Mouse (Mus musculus): ENCODE data around the gene Fgfr2. TPM values are rescaled to one million over a fixed set of nuclear protein-coding genes. Genes with fewer than 3 reads are reported as not detected.
A peak's percentile ranks its signal among the peaks of the same experiment; 100 is the strongest.

The Fgfr2 gene
- polyA plus RNA-seq, 1 experiment from 2014 or later, result 24.1 TPM

DNA sequence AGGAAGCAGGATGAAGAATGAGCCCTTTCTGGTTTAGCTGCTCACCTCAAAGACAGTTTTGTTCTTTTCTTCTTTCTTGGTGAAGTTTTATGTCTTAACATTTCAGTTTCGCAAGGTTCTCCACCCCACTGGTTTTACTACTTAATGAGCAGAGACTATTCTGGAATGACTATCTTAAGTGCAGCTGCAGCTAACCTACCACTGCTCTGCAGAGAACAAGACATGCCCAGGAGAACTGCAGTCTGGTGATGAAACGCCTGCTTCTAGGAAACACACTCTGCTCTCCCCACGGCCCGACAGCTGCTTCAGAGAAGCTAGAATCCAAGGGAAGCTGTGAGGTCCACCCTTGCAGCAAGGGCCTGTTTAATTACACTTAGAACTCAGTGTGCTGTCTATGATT lies 78.4 kb downstream of the Fgfr2 start:
- WGBS, result 57% methylated on average over 4 of the region's 4 CpGs
- ATAC-seq, result no peak
- H3K27ac ChIP-seq (ENCODE audit: low read depth, low read length), result no peak overlapping the region

DNA sequence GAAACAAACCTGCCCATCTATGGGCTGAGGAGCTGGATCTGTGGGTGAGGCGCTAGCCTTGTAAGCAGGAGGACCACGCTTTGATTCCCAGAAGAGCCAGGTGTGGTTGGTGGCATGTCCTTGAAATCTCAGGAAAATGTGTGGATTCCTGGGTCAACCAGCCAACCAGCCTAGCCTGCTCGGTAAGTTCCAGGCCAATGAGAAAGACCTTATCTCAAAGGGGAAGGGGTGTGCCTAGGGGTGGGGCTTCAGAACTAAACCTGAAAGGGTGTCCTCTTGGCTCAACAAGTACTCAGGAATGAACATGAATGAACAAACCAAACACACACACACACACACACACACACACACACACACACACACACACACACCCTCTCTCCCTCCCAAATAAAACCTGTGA lies 81.4 kb downstream of the Fgfr2 start:
- no peaks in the 10 kb centered on the region; the same call in 1 of the 2 replicates for H3K4me1 ChIP-seq (ENCODE audit: control insufficient read depth, insufficient read depth, low read depth, low read length)
- H3K9me3 ChIP-seq (ENCODE audit: control insufficient read depth, low read length), result no peaks in the 10 kb centered on the region
- WGBS, result 87% methylated on average over 3 of the region's 3 CpGs
- H3K4me3 ChIP-seq (ENCODE audit: low read length), result no peak overlapping the region
- no peak for ATAC-seq
- no peak overlapping the region for H3K27ac ChIP-seq (ENCODE audit: low read depth, low read length)
- H3K27me3 ChIP-seq (replicated peaks; ENCODE audit: control insufficient read depth, insufficient read depth, low read length), result no peaks in the 10 kb centered on the region
- H3K4me2 ChIP-seq (ENCODE audit: low read length), result no peak overlapping the region
- H3K36me3 ChIP-seq (ENCODE audit: control insufficient read depth, insufficient read depth, low read length), result no peaks in the 10 kb centered on the region
- no peak overlapping the region for H3K9ac ChIP-seq (ENCODE audit: low read depth, low read length)

More for the DNA sequence above, 78.4 kb downstream of the Fgfr2 start:
- H3K27me3 ChIP-seq (replicated peaks; ENCODE audit: control insufficient read depth, insufficient read depth, low read length), result no peaks in the 10 kb centered on the region
- no peaks in the 10 kb centered on the region for H3K36me3 ChIP-seq (ENCODE audit: control insufficient read depth, insufficient read depth, low read length)
- peaks cover 3% of the 10 kb centered on the region; the same call in 1 of the 2 replicates for H3K4me1 ChIP-seq (ENCODE audit: control insufficient read depth, insufficient read depth, low read depth, low read length)
- no peaks in the 10 kb centered on the region for H3K9me3 ChIP-seq (ENCODE audit: control insufficient read depth, low read length)
- H3K4me3 ChIP-seq (ENCODE audit: low read length), result no peak overlapping the region
- no peak overlapping the region for H3K9ac ChIP-seq (ENCODE audit: low read depth, low read length)
- no peak overlapping the region for H3K4me2 ChIP-seq (ENCODE audit: low read length)

DNA sequence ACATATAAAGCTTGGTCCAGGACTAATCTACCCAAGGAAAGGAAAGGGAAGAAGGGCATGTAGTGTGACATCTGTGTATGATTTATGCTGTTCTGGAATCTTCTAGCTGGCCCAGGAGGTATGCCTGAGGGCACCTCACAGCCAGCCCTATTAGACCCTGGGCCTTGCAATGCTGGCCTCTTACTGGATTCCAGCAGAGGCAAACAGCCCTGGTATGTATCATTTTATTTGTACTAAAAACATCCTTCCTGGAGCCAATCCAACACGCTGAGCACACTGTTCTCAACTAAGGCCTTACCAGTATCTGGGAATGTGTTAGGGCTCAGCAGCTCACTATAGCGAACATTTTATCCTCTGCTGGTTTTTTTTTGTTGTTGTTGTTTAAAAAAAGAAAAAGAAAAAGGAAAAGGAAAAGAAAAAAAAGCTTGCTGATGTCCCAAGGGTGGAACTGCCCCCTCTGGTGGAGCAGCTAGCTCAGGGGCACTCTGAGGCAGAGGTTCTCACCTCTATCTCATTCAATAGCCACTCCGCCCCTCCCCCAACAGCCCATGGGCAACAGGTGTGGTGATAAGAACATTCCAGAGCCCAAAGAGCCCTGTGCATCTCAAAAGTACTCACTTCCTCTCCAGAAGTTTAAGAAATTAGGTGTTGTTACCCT lies 82.3 kb downstream of the Fgfr2 start:
- no peak overlapping the region for H3K9ac ChIP-seq (ENCODE audit: low read depth, low read length)
- H3K4me1 ChIP-seq (ENCODE audit: control insufficient read depth, insufficient read depth, low read depth, low read length), result peaks cover 1% of the 10 kb centered on the region; the same call in 1 of the 2 replicates
- H3K27ac ChIP-seq (ENCODE audit: low read depth, low read length), result no peak overlapping the region
- no peaks in the 10 kb centered on the region for H3K9me3 ChIP-seq (ENCODE audit: control insufficient read depth, low read length)
- H3K4me2 ChIP-seq (ENCODE audit: low read length), result no peak overlapping the region
- no peak for ATAC-seq
- no peaks in the 10 kb centered on the region for H3K27me3 ChIP-seq (replicated peaks; ENCODE audit: control insufficient read depth, insufficient read depth, low read length)
- 74% methylated on average over 3 of the region's 3 CpGs for WGBS
- H3K4me3 ChIP-seq (ENCODE audit: low read length), result no peak overlapping the region
- H3K36me3 ChIP-seq (ENCODE audit: control insufficient read depth, insufficient read depth, low read length), result no peaks in the 10 kb centered on the region

DNA sequence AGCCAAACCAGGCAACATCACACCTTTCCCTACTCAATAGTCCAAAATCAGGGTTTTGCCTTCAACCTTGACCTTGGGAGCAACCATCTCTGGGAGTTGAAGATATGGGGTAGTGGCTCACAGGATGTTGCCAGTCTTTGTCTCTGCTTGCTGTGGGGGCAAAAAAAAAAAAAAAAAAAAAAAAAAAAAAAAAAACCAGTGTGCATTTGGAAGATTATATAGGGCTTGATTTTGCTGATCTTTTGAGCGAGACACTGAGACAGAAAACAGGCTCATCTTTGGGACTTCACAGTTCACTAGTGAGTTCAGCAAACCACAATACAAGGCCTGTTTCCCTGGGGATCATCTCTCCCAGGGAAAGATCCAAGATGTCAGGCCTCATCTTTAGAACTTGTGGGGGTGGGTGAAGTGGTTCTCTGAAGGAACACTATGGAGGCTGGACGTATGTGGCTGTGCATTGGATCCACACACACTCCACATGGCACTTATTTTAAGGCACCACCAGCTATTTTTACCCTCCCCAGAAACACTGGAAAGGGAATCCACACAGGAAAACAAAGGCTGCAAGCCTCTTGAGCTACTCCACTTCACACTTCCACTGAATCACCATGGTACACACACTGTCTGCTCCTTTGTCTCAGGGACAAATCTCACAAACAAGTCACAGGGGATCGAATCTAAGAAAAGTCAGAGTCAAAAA lies 83.4 kb downstream of the Fgfr2 start:
- H3K4me3 ChIP-seq (ENCODE audit: low read length), result no peak overlapping the region
- 78% methylated on average over 3 of the region's 3 CpGs for WGBS
- no peaks in the 10 kb centered on the region for H3K9me3 ChIP-seq (ENCODE audit: control insufficient read depth, low read length)
- no peak overlapping the region for H3K4me2 ChIP-seq (ENCODE audit: low read length)
- H3K4me1 ChIP-seq (ENCODE audit: control insufficient read depth, insufficient read depth, low read depth, low read length), result peaks cover 2% of the 10 kb centered on the region; the same call in 1 of the 2 replicates
- no peak for ATAC-seq
- H3K27me3 ChIP-seq (replicated peaks; ENCODE audit: control insufficient read depth, insufficient read depth, low read length), result no peaks in the 10 kb centered on the region
- no peak overlapping the region for H3K27ac ChIP-seq (ENCODE audit: low read depth, low read length)
- H3K9ac ChIP-seq (ENCODE audit: low read depth, low read length), result no peak overlapping the region
- H3K36me3 ChIP-seq (ENCODE audit: control insufficient read depth, insufficient read depth, low read length), result no peaks in the 10 kb centered on the region

DNA sequence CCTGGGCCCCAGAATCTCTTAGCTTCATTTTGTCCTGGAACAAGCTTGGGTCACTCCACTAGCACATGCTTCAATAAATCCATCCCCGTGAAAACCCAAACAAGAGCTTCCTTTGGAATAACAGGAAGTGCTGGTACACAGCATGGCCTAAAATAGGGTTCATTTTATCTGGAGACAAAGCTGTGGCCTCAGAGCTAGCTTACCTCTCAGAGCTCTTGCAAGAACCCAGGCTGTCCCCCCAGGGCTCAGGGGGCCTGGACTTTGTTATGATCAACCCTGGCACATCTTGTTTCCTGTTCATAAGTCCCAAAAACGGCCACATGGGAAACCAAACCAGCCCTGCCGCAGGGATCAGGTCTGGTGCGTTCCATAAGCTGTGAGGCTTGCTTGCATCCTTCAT lies 85.5 kb downstream of the Fgfr2 start:
- 63% methylated on average over 4 of the region's 4 CpGs for WGBS
- Histone ChIP-seq H3K27ac (ENCODE audit: low read depth, low read length) (no peak overlapping the region), H3K4me2 (ENCODE audit: low read length) (no peak overlapping the region), H3K9me3 (ENCODE audit: control insufficient read depth, low read length) (no peaks in the 10 kb centered on the region), H3K4me1 (ENCODE audit: control insufficient read depth, insufficient read depth, low read depth, low read length) (peaks cover 13% of the 10 kb centered on the region), H3K9ac (ENCODE audit: low read depth, low read length) (no peak overlapping the region), H3K4me3 (ENCODE audit: low read length) (no peak overlapping the region), H3K36me3 (ENCODE audit: control insufficient read depth, insufficient read depth, low read length) (no peaks in the 10 kb centered on the region), H3K27me3 (replicated peaks; ENCODE audit: control insufficient read depth, insufficient read depth, low read length) (no peaks in the 10 kb centered on the region)
- ATAC-seq, result no peak

DNA sequence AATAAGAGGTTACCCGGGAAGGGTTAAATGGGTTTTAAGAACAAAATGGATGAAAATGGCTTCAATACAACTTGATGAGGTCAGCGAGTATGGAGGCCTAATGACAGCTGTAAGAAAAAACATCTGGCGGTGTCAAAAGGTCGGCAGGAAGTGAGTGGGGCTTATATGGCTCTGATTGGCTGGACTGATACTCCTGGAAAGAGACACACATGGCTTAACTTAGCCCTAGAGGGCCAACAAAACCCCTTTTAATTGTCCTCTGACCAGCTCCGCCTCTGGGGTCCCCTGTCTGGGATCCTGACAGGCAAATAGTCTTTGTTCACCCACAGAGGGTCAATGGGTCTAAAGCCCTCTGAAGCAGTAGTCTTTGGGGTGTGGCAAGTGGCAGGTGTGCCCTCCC lies 85.9 kb downstream of the Fgfr2 start:
- ATAC-seq, result no peak
- H3K27ac ChIP-seq (ENCODE audit: low read depth, low read length), result no peak overlapping the region
- H3K9me3 ChIP-seq (ENCODE audit: control insufficient read depth, low read length), result no peaks in the 10 kb centered on the region
- H3K27me3 ChIP-seq (replicated peaks; ENCODE audit: control insufficient read depth, insufficient read depth, low read length), result no peaks in the 10 kb centered on the region
- H3K36me3 ChIP-seq (ENCODE audit: control insufficient read depth, insufficient read depth, low read length), result no peaks in the 10 kb centered on the region
- no peak overlapping the region for H3K4me3 ChIP-seq (ENCODE audit: low read length)
- 50% methylated on average over 5 of the region's 5 CpGs for WGBS
- H3K9ac ChIP-seq (ENCODE audit: low read depth, low read length), result no peak overlapping the region
- peaks cover 13% of the 10 kb centered on the region for H3K4me1 ChIP-seq (ENCODE audit: control insufficient read depth, insufficient read depth, low read depth, low read length)
- H3K4me2 ChIP-seq (ENCODE audit: low read length), result no peak overlapping the region

DNA sequence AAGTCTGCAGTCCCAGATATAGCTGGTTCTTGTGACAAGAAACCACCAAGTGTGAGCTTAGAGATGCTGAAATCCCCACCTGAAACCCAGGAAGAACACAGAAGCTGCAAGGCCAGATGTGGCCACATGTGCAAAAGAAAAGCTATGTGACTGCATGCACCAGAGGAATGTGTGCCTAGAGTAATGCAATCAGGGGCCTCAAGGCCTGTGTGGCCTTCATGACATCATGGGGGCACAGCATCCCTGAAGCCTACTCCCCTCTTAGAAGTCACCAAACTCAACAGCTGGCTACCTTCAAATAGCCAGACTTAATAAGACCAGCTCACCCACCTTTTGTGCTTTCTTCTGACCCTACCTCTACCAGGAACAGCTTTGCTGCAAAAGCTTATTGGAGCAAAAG lies 87.2 kb downstream of the Fgfr2 start:
- peaks cover 13% of the 10 kb centered on the region for H3K4me1 ChIP-seq (ENCODE audit: control insufficient read depth, insufficient read depth, low read depth, low read length)
- no peak for ATAC-seq
- no peak overlapping the region for H3K4me2 ChIP-seq (ENCODE audit: low read length)
- no peak overlapping the region for H3K4me3 ChIP-seq (ENCODE audit: low read length)
- no peak overlapping the region for H3K9ac ChIP-seq (ENCODE audit: low read depth, low read length)
- H3K27ac ChIP-seq (ENCODE audit: low read depth, low read length), result no peak overlapping the region
- no peaks in the 10 kb centered on the region for H3K27me3 ChIP-seq (replicated peaks; ENCODE audit: control insufficient read depth, insufficient read depth, low read length)
- H3K9me3 ChIP-seq (ENCODE audit: control insufficient read depth, low read length), result no peaks in the 10 kb centered on the region
- H3K36me3 ChIP-seq (ENCODE audit: control insufficient read depth, insufficient read depth, low read length), result no peaks in the 10 kb centered on the region

DNA sequence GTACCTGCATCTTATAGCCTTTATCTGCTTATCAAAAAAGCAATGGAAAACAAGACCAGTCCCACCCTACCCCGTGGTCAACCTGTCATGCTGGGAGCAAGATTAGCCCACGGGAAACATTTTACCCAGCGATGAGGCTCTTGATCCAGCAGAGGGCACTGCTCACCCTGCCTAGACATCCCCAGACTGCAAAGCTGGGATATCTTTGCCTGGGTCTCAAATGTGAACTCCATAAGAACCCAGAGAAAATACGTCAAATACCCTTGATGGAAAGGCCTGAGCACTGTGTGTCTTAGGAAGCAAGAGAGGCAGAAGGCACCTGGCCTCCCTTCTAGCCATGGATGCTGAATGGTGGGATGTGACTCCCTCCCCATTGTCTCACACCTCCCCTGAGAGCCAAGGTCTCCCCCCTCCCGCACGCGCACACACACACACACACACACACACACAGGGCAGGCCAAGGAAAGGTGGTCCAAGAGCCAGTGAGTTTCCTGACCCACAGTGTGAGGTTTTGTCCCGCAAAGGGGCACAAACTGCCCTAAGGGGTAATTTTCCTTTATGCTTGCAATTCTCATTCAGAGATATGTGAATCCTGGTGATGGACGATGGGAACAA lies 90.5 kb downstream of the Fgfr2 start:
- no peak overlapping the region for H3K9ac ChIP-seq (ENCODE audit: low read depth, low read length)
- no peak overlapping the region for H3K27ac ChIP-seq (ENCODE audit: low read depth, low read length)
- no peaks in the 10 kb centered on the region for H3K36me3 ChIP-seq (ENCODE audit: control insufficient read depth, insufficient read depth, low read length)
- H3K27me3 ChIP-seq (replicated peaks; ENCODE audit: control insufficient read depth, insufficient read depth, low read length), result no peaks in the 10 kb centered on the region
- no peak overlapping the region for H3K4me3 ChIP-seq (ENCODE audit: low read length)
- peak; percentile 76 for ATAC-seq
- H3K9me3 ChIP-seq (ENCODE audit: control insufficient read depth, low read length), result no peaks in the 10 kb centered on the region
- H3K4me2 ChIP-seq (ENCODE audit: low read length), result no peak overlapping the region
- WGBS, result 47% methylated on average over 9 of the region's 9 CpGs
- peaks cover 13% of the 10 kb centered on the region for H3K4me1 ChIP-seq (ENCODE audit: control insufficient read depth, insufficient read depth, low read depth, low read length)

DNA sequence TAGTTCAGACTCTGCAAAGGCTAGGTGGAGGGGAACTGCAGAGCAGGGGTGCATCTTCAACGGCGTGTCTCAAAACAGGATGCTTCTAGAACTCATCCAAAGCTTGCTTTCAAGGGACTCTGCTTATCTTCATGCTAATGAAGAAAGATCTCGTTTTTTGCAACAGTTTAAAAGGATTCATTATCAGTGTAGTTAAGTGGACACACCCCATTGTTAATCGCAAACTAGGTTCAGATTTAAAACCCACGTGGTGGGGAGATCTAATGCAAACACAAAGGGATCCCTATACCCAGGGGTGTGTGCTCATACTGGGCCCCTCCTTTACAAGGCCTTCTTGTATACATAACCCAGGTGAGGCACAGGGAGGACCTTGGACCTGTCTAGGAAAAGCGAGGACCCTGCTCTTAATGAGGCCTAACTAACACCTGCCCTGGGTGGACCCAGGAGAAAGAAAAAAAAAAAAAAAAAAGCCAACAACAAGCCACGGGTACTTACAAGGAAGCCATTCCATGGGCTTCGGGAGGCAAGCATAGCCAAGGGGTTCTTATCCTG lies 93.6 kb downstream of the Fgfr2 start:
- H3K36me3 ChIP-seq (ENCODE audit: control insufficient read depth, insufficient read depth, low read length), result no peaks in the 10 kb centered on the region
- no peaks in the 10 kb centered on the region for H3K9me3 ChIP-seq (ENCODE audit: control insufficient read depth, low read length)
- no peak overlapping the region for H3K4me3 ChIP-seq (ENCODE audit: low read length)
- H3K4me1 ChIP-seq (ENCODE audit: control insufficient read depth, insufficient read depth, low read depth, low read length), result peaks cover 13% of the 10 kb centered on the region
- H3K27ac ChIP-seq (ENCODE audit: low read depth, low read length), result no peak overlapping the region
- no peaks in the 10 kb centered on the region for H3K27me3 ChIP-seq (replicated peaks; ENCODE audit: control insufficient read depth, insufficient read depth, low read length)
- WGBS, result 84% methylated on average over 8 of the region's 8 CpGs
- no peak overlapping the region for H3K4me2 ChIP-seq (ENCODE audit: low read length)
- H3K9ac ChIP-seq (ENCODE audit: low read depth, low read length), result no peak overlapping the region
- ATAC-seq, result no peak
